Mouse (Mus musculus) gastrocnemius, adult 8-10 months (tissue): Measurements from ENCODE around the gene Dlgap1. TPM values are rescaled to one million over a fixed set of nuclear protein-coding genes. Genes with fewer than 3 reads are reported as not detected.

Experiments used
- DNase-seq, 2 experiments: peaks; one replicate each; pipeline ENCODE4 v3.0.0; 2022; ENCODE audit warnings: low spot score in 2 of 2
- total RNA-seq, 4 experiments: library from RNA; stranded (reverse); gene quantifications; 2 replicates each; pipeline ENCODE4 v1.2.4; 2022

Dlgap1 gene
- total RNA-seq, 4 experiments from 2014 or later, result 0.10 to 0.51 (median 0.30) TPM

GRCm38 (mm10) chr17:70614407-70615060 lies 645.7 kb downstream of the Dlgap1 start:
- no peak for DNase-seq

GRCm38 (mm10) chr17:70622493-70622892 lies 653.6 kb downstream of the Dlgap1 start:
- DNase-seq, result no peak

- no peak for DNase-seq
Observed at GRCm38 (mm10) chr17:70626396-70626795, 657.5 kb downstream of the Dlgap1 start.

GRCm38 (mm10) chr17:70626925-70627324 lies 658.1 kb downstream of the Dlgap1 start:
- DNase-seq, result no peak

- no peak for DNase-seq
Observed at GRCm38 (mm10) chr17:70629653-70630378, 660.9 kb downstream of the Dlgap1 start.

GRCm38 (mm10) chr17:70633181-70633944 lies 664.5 kb downstream of the Dlgap1 start:
- DNase-seq, result peak; percentile 25 to 30

- DNase-seq, result no peak
Observed at GRCm38 (mm10) chr17:70643211-70643610, 674.3 kb downstream of the Dlgap1 start.

GRCm38 (mm10) chr17:70646641-70647040 lies 677.8 kb downstream of the Dlgap1 start:
- no peak for DNase-seq

- DNase-seq, result no peak
Observed at GRCm38 (mm10) chr17:70661382-70661781, 692.5 kb downstream of the Dlgap1 start.

GRCm38 (mm10) chr17:70663992-70664391 lies 695.1 kb downstream of the Dlgap1 start:
- no peak for DNase-seq

GRCm38 (mm10) chr17:70664484-70665040 lies 695.7 kb downstream of the Dlgap1 start:
- DNase-seq, result no peak

GRCm38 (mm10) chr17:70673985-70674384 lies 705.1 kb downstream of the Dlgap1 start:
- no peak for DNase-seq

GRCm38 (mm10) chr17:70676522-70676921 lies 707.6 kb downstream of the Dlgap1 start:
- DNase-seq, result no peak

GRCm38 (mm10) chr17:70683561-70684167 lies 714.8 kb downstream of the Dlgap1 start:
- peak; percentile 24 to 32 for DNase-seq

GRCm38 (mm10) chr17:70690174-70690573 lies 721.3 kb downstream of the Dlgap1 start:
- no peak for DNase-seq

- no peak for DNase-seq
Observed at GRCm38 (mm10) chr17:70690598-70690997, 721.7 kb downstream of the Dlgap1 start.

- DNase-seq, result peak; percentile 31 to 53
Observed at GRCm38 (mm10) chr17:70706976-70707818, 738.3 kb downstream of the Dlgap1 start.

- no peak for DNase-seq
Observed at GRCm38 (mm10) chr17:70707819-70708140, 738.9 kb downstream of the Dlgap1 start.

GRCm38 (mm10) chr17:70709545-70709944 lies 740.7 kb downstream of the Dlgap1 start:
- no peak for DNase-seq

GRCm38 (mm10) chr17:70713470-70713869 lies 744.6 kb downstream of the Dlgap1 start:
- DNase-seq, result no peak
